Mouse (Mus musculus) cerebral cortex, adult 2 months (tissue): Measurements from ENCODE around the gene Prnd.

Experiments
- WGBS: fragments of 180-500 bp; shearing (Covaris S2); methylation state at CpG from one replicate; pipeline ENCODE4 v1.1.7; 2018; 5-methylcytosine and 5-hydroxymethylcytosine counted together

Gene Prnd

GRCm38 (mm10) chr2:131939404-131940111 lies 11.1 kb upstream of the Prnd start:
- 39% methylated on average over 8 of the region's 8 CpGs for WGBS

DNA sequence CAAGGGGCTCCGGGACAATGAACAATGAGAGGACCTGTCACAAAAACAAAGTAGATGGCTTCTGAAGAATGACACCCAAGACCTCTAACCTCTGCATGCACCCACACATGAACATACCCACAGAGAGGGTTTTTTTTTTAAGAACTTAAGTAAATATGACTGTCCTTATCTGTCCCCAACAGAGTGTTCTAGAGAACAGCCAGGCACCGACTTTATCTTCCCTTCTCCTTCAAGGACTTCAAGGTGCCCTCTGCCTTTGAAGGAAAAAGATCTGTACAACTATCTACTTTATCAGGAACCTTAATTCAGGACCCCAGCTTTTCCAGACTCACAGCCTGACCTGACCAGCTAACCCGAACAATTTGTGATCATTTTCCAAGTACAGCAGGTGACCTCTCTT lies 10.2 kb upstream of the Prnd start:
- WGBS = 78% methylated on average over 3 of the region's 3 CpGs

DNA sequence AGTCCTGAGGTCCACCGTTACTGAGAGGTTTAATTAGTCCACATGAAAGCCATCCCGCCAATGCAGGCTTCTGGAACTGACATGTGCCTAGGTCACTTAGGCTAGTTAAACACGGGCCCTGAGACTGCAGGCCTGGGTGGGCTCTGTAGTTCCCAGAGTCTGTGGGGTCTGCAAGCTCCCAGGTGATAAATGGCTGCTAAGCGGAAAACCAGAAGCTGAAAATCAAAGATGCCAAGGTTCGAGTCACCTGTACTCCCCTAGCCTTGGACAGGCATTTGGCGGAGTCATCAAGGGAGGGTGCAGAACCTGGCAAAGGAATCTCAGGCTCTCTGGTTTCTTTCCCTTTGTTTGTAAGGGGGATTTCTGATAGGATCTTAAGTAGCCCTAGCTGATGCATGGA lies 9.2 kb upstream of the Prnd start:
- WGBS = 88% methylated on average over 6 of the region's 6 CpGs

- WGBS = 78% methylated on average over 1 of the region's 1 CpGs
Measured at GRCm38 (mm10) chr2:131944370-131944769, 6.3 kb upstream of the Prnd start.

DNA sequence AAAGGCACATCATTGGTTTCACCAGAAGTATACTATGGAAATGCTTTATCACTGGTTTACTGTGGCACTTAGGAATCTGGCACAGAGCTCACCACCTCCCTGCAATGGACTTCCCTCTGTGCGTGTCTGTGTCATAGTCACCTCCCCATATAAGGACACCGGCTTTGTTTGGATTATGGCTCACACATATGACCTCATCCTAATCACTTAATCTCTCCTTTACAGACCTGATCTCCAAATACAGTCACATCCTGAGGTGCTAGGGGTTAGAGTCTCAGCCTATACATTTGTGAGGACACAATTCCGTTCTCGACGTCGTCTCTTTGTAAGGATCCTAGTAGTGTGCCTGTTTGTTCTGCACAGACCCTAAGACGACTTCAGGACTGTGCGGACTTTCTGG lies 5.4 kb upstream of the Prnd start:
- 82% methylated on average over 8 of the region's 8 CpGs for WGBS

DNA sequence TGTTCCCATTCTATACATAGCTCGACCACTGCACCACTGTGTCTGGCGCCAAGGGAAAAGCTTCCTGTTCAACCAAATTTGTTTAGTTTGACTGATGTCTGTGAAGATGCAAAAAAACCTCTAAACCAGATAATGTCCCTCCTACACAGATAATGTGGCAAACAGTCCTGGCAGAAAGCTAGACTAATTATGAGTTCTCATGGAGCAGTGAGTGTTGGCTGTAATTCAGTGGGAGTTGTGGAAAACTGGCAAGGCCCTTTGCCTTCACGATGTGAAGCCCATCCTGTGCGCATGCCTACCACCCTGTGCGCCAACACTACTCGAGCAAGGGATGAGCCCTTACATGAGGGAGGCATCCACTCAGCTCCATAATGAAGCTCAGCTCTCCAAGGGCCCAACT lies 4.9 kb upstream of the Prnd start:
- WGBS = 62% methylated on average over 6 of the region's 6 CpGs

DNA sequence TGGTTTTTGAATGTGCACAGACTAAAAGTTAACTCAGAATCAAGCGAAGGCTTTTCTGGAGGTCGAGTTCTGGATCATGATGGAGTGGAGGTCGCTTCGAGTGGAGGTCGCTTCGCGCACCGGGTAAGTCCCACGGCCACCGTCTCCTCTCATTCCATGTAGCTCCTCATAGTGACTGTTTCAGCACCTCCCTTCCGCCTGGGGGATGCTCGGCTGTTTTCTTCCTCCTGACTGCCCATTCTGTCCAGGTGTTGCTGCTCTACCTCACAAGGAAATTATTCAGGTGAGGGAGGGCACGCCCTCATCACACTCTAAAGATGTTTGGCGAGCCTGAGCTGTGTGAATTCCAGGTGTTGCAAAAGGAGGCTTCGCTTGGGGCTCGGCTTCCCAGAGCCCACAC lies 4.3 kb upstream of the Prnd start:
- 97% methylated on average over 16 of the region's 16 CpGs for WGBS

DNA sequence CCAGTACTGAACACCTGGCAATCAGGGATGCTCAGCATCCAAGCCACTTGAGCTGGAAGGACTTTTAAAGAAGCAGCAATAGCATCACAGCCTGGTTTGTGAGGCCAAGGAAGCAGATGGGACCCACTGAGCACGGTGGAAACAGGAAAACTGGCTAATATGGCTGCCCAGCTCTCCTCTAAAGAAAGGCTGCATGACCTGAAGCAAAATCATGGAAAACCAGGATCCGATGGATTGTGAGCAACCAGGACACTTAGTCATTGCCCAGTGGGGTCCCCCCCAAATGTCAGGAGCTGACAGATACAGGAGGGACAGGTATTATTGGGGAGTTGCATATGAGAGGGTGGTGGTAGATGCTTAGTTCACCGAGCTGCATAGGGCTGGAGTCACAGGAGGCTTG lies 2.5 kb upstream of the Prnd start:
- 86% methylated on average over 3 of the region's 3 CpGs for WGBS

GRCm38 (mm10) chr2:131948916-131949639 lies 1.6 kb upstream of the Prnd start:
- 71% methylated on average over 11 of the region's 11 CpGs for WGBS

DNA sequence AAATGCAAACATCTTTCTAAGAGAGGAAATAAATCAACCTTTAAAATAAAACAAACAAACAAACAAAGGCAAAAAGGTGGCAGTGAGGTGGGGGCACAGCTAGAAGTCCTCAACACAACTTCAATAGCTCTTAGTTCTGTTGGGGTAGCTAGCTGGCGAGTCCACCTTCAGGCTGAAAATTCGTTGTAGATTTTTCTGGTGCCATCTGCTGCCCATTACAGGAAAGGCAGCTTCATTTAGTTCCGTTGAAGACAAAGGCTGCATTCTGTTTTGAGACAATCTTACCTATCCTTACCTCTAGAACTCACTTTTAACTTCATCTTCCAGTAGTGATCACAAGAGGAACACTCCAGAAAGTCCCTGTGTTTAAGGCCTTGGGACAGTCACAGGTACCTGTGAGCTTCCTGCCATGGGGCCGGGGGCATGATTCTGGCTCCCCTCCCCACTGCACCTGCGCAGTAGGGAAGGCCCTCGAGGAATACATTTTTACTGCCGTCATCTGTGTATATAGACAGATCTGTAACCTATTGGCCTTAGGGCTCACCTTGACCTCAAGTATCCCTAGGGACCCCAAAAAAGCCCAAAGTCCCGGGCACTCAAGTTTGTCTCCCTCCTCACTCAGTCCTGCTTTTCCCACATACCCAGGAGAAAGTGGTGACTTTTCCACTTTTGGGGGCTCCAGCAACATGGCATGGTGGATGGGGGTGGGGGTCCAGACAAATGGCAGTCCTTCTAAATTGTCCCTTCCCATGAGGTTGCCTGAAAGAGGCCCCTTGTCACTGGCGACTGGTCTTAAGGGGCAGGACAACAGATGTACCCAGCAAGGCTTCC lies 679 bp upstream of the Prnd start:
- 53% methylated on average over 9 of the region's 9 CpGs for WGBS

DNA sequence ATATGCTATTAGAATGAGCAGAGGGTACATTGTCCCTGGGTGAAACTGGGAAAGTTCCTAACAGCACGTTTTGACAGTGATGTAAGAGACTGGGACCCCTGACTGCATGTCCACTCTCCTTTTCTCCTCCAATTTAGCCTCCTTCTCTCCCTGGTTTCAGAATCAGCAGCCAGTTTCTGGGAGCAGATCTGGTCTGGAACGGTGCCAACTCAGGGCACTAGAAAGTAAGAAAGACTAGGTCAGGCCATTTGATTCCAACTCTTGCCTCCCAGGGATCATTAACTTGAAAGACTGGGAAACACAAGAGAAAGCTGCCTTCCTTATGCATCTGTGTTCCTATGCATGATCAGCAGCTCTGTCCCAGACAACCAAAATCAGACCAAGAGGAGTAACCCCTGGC lies 1.8 kb downstream of the Prnd start:
- WGBS = 55% methylated on average over 2 of the region's 2 CpGs

DNA sequence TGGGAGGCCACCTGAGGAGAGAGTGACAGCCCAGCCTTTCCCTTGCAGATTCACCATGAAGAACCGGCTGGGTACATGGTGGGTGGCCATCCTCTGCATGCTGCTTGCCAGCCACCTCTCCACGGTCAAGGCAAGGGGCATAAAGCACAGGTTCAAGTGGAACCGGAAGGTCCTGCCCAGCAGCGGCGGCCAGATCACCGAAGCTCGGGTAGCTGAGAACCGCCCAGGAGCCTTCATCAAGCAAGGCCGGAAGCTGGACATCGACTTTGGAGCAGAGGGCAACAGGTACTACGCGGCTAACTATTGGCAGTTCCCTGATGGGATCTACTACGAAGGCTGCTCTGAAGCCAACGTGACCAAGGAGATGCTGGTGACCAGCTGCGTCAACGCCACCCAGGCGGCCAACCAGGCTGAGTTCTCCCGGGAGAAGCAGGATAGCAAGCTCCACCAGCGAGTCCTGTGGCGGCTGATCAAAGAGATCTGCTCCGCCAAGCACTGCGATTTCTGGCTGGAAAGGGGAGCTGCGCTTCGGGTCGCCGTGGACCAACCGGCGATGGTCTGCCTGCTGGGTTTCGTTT lies 2.4 kb downstream of the Prnd start:
- WGBS = 37% methylated on average over 29 of the region's 29 CpGs

- WGBS = 95% methylated on average over 4 of the region's 4 CpGs
Measured at GRCm38 (mm10) chr2:131953711-131954110, 3.0 kb downstream of the Prnd start.

- WGBS = 74% methylated on average over 9 of the region's 9 CpGs
Measured at GRCm38 (mm10) chr2:131954835-131955234, 4.2 kb downstream of the Prnd start.

GRCm38 (mm10) chr2:131955264-131955663 lies 4.6 kb downstream of the Prnd start:
- 9% methylated on average over 17 of the region's 17 CpGs for WGBS

DNA sequence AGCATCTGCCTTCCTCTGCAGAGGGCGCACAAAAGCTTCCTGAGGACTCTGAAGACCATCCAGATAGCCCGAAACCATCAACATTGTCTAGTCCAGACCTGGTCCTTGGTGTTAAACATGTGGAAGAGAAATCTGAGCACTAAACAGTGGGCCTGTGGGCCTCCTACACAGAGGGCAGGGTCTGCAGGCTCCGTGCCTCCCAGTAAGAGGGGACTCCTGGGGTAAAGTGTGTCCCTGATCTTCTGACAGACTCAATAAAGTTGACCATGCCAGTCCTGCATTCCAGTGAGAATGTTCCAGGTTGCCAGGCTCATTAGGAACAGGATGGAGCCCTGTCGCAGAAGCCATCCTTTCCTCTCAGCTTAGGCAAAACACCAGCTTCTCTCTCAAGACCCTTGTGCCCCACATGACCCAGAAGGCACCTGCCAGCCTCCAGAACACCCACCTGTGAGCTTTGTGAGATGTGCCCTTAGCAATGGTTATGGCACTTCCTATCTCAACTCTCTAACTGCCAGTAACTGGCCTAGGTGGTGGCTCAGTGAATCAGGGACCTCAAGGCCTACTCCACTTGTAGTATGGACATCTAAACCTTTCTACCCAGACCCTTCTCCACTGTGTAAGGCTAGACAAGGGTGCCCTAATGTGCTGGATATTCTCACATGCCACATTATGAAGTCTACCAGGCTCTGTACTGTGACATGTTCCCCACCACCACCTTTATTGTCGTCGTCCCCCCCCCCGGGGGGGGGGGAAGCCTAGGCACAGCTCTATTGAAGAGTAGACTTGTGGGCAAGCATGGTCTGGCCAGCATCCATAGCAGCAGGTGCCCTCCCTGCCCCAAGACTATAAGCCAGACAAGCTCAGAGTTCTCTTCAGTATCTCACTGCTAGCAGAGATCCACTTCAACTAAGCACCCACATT lies 5.9 kb downstream of the Prnd start:
- WGBS = 83% methylated on average over 7 of the region's 7 CpGs

- WGBS = 49% methylated on average over 9 of the region's 9 CpGs
Measured at GRCm38 (mm10) chr2:131957731-131958222, 7.1 kb downstream of the Prnd start.

DNA sequence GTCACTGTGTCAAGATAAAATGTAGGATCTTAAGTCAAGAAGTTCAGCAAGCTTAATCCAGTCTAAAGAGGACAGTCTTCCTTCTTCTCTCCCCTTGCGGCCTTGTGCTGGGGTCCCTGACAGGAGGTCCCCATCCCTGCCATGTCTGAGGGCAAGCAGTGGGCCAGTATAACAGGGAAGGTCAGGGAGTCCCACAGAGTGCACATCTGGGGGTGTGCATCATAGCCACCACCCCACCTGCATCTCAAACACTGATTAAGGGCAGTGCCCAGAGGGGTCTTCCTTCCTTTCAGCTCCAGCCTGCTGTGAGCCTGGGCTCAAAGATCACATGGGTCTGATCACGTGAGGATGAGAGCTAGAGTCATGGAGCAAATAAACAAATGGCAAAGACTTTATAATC lies 11.0 kb downstream of the Prnd start:
- 73% methylated on average over 2 of the region's 2 CpGs for WGBS

DNA sequence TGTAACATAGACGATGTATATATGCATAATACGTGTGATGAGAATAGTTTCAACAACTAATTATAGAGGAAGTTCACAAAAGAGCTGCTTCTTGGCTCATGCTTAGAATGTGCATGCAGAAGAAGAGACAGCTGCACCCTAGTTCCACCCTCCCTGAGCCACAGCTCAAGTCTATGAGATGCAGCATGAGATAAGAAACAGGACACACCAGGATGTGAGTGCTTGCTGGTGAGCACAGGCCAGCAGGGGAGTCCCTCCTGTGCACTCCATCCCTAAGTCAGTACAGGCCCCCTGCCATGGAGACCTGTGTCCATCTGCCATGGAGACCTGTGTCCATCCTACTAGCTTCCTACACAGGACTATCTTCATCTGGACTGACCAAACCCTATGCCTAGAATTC lies 19.9 kb downstream of the Prnd start:
- 41% methylated on average over 2 of the region's 2 CpGs for WGBS

DNA sequence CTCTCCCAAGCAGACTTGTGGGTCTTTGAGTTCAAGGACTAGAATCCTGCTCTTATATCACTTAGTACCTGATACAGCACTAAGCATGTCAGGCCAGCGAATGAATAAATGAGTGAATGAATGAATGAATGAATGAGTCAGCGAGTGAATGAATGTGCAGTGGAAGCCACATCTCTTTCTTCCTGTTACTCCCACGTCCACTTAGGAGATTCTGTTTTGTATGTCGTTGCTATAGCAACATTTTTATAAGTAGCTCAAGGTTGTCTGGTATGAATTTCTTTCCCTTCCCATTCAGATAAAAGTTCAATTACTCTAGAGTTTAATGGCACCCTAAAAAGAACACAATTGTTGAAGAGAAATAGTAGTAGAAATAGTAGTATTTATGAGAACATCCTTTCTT lies 20.4 kb downstream of the Prnd start:
- WGBS = 47% methylated on average over 4 of the region's 4 CpGs

GRCm38 (mm10) chr2:131976663-131977062 lies 26.0 kb downstream of the Prnd start:
- WGBS = 93% methylated on average over 3 of the region's 3 CpGs
